Mouse (Mus musculus) erythroblast, embryonic 14.5 days (primary cell): ENCODE results near the gene Gm11042.

ENCODE experiments used
- GATA1 ChIP-seq: IDR thresholded peaks from 2 replicates; pipeline ENCODE4 v1.6.1; 2012; ENCODE audit warnings: low read length, inconsistent platforms, mixed read lengths
- TAL1 ChIP-seq: IDR thresholded peaks from 3 replicates; pipeline ENCODE4 v1.6.1; 2012; ENCODE audit warnings: low read length, inconsistent platforms, mixed read lengths

GRCm38 (mm10) chr12:74277265-74277664, 38.9 kb downstream of the Gm11042 start:
- TF ChIP-seq GATA1 (no peak), TAL1 (no peak)
